Mouse (Mus musculus) E14TG2a.4 (cell line): ENCODE results near the gene March4.

ENCODE experiments used
- H3K27me3 ChIP-seq: 2 replicates; pipeline ENCODE4 v1.6.1; 2014; ENCODE audit warnings: low read length, control low read depth; ENCODE audit not compliant: insufficient read depth
- H3K36me3 ChIP-seq: 2 replicates; pipeline ENCODE4 v1.6.1; 2014; ENCODE audit warnings: low read length, control low read depth; ENCODE audit not compliant: insufficient read depth
- H3K4me1 ChIP-seq: replicated peaks from 2 replicates; pipeline ENCODE4 v1.6.1; 2014; ENCODE audit warnings: low read depth, low read length, control low read depth
- H3K4me3 ChIP-seq: replicated peaks from 2 replicates; pipeline ENCODE4 v1.5.1; 2014; ENCODE audit warnings: mild to moderate bottlenecking, low read length
- H3K9me3 ChIP-seq: 2 replicates; pipeline ENCODE4 v1.6.1; 2014; ENCODE audit warnings: low read length, control low read depth
- CTCF ChIP-seq: conservative IDR thresholded peaks from 2 replicates; pipeline ENCODE4 v1.5.1; 2014; ENCODE audit warnings: low read length
- NANOG ChIP-seq: IDR thresholded peaks from 2 replicates; pipeline ENCODE4 v1.6.1; 2014; ENCODE audit warnings: borderline replicate concordance, low read length, mixed read lengths
- POU5F1 ChIP-seq: IDR thresholded peaks from 2 replicates; pipeline ENCODE4 v1.6.1; 2014; ENCODE audit warnings: low read length, borderline replicate concordance

Gene March4

GRCm38 (mm10) chr1:72574608-72575007 is 37.9 kb upstream of the March4 start:
- no peaks in the 10 kb centered on the region for H3K9me3 ChIP-seq
- H3K27me3 ChIP-seq, result peaks cover 25% of the 10 kb centered on the region
- no peaks in the 10 kb centered on the region for H3K36me3 ChIP-seq
- peaks cover 54% of the 10 kb centered on the region for H3K4me1 ChIP-seq
- TF ChIP-seq NANOG, result no peak
- no peak for TF ChIP-seq CTCF
- no peak for TF ChIP-seq POU5F1
- no peak overlapping the region for H3K4me3 ChIP-seq

GRCm38 (mm10) chr1:72574047-72574446 is 37.3 kb upstream of the March4 start:
- Histone ChIP-seq H3K27me3 (peaks cover 25% of the 10 kb centered on the region), H3K4me3 (no peak overlapping the region), H3K36me3 (no peaks in the 10 kb centered on the region), H3K4me1 (peaks cover 55% of the 10 kb centered on the region), H3K9me3 (no peaks in the 10 kb centered on the region)
- peak; percentile 69; the same call in 1 of the 2 replicates for TF ChIP-seq NANOG
- TF ChIP-seq POU5F1, result no peak

GRCm38 (mm10) chr1:72568725-72569124 is 32.0 kb upstream of the March4 start:
- TF ChIP-seq POU5F1 (no peak), CTCF (no peak), NANOG (no peak)
- no peaks in the 10 kb centered on the region; the same call in 1 of the 2 replicates for H3K27me3 ChIP-seq
- no peaks in the 10 kb centered on the region for H3K9me3 ChIP-seq
- H3K4me1 ChIP-seq, result peaks cover 25% of the 10 kb centered on the region
- no peaks in the 10 kb centered on the region for H3K36me3 ChIP-seq
- no peak overlapping the region for H3K4me3 ChIP-seq

GRCm38 (mm10) chr1:72567056-72567455 is 30.3 kb upstream of the March4 start:
- no peaks in the 10 kb centered on the region; the same call in 1 of the 2 replicates for H3K27me3 ChIP-seq
- no peaks in the 10 kb centered on the region for H3K9me3 ChIP-seq
- no peaks in the 10 kb centered on the region for H3K36me3 ChIP-seq
- no peak overlapping the region; the same call in 1 of the 2 replicates for H3K4me3 ChIP-seq
- TF ChIP-seq CTCF (no peak), NANOG (no peak), POU5F1 (no peak)
- peaks cover 21% of the 10 kb centered on the region for H3K4me1 ChIP-seq

GRCm38 (mm10) chr1:72564334-72564962 is 27.7 kb upstream of the March4 start:
- peaks cover 8% of the 10 kb centered on the region; the same call in 1 of the 2 replicates for H3K27me3 ChIP-seq
- H3K9me3 ChIP-seq, result no peaks in the 10 kb centered on the region
- peaks cover 18% of the 10 kb centered on the region for H3K4me1 ChIP-seq
- no peak overlapping the region for H3K4me3 ChIP-seq
- H3K36me3 ChIP-seq, result no peaks in the 10 kb centered on the region
- TF ChIP-seq CTCF, result no peak
- TF ChIP-seq POU5F1, result no peak
- no peak for TF ChIP-seq NANOG

- TF ChIP-seq POU5F1 (no peak), NANOG (no peak), CTCF (no peak)
- Histone ChIP-seq H3K9me3 (no peaks in the 10 kb centered on the region), H3K36me3 (no peaks in the 10 kb centered on the region), H3K4me1 (no peaks in the 10 kb centered on the region), H3K4me3 (no peak overlapping the region), H3K27me3 (peaks cover 8% of the 10 kb centered on the region; the same call in 1 of the 2 replicates)
Measured at GRCm38 (mm10) chr1:72558625-72559024, 21.9 kb upstream of the March4 start.

GRCm38 (mm10) chr1:72556471-72556870 is 19.7 kb upstream of the March4 start:
- Histone ChIP-seq H3K27me3 (peaks cover 8% of the 10 kb centered on the region; the same call in 1 of the 2 replicates), H3K4me3 (no peak overlapping the region), H3K4me1 (no peaks in the 10 kb centered on the region), H3K9me3 (no peaks in the 10 kb centered on the region), H3K36me3 (no peaks in the 10 kb centered on the region)
- TF ChIP-seq POU5F1 (no peak), CTCF (no peak), NANOG (no peak)

- Histone ChIP-seq H3K9me3 (no peaks in the 10 kb centered on the region), H3K36me3 (no peaks in the 10 kb centered on the region), H3K27me3 (no peaks in the 10 kb centered on the region; the same call in 1 of the 2 replicates), H3K4me1 (no peaks in the 10 kb centered on the region), H3K4me3 (no peak overlapping the region)
- TF ChIP-seq POU5F1 (no peak), NANOG (no peak), CTCF (no peak)
Measured at GRCm38 (mm10) chr1:72550317-72550716, 13.6 kb upstream of the March4 start.

- H3K9me3 ChIP-seq, result no peaks in the 10 kb centered on the region
- H3K4me3 ChIP-seq, result no peak overlapping the region
- H3K27me3 ChIP-seq, result peaks cover 62% of the 10 kb centered on the region
- TF ChIP-seq CTCF, result no peak
- TF ChIP-seq POU5F1, result no peak
- no peak for TF ChIP-seq NANOG
- H3K4me1 ChIP-seq, result peaks cover 33% of the 10 kb centered on the region
- H3K36me3 ChIP-seq, result no peaks in the 10 kb centered on the region
Measured at GRCm38 (mm10) chr1:72538266-72538665, 1.5 kb upstream of the March4 start.
